Mouse (Mus musculus) lung, postnatal 25 days (tissue): ENCODE measurements at regions not wholly inside any gene's neighbourhood (a gene's known extent, or its start where the extent isn't known, plus 50 kb on each side); places are given as distances from the start of the nearest gene placed in this dataset.
A peak's percentile ranks its signal among the peaks of the same experiment; 100 is the strongest.

Experiments
- DNase-seq: peaks from one replicate; pipeline ENCODE4 v3.0.0; 2022; ENCODE audit warnings: low spot score

DNA sequence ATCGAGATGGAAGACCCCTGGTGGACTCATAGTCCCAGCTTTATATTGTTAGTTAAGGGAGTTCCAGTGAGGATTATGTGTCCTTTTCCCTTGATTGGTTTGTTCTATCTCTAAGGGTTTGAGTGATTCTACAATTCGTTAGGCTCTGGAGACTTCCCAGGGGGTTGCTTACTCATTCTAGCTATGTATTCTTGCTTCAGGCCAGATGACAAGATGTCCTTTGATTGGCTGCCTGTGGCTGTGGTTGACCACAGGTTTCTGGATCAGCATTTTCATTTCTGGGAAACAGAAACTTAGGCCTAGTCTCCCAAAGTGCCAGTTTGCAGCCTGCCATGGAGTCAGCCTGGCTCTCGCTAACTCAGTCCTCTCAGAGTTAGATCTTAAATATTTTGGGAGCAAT lies 119.3 kb upstream of the H2al1n start:
- DNase-seq, result no peak

DNA sequence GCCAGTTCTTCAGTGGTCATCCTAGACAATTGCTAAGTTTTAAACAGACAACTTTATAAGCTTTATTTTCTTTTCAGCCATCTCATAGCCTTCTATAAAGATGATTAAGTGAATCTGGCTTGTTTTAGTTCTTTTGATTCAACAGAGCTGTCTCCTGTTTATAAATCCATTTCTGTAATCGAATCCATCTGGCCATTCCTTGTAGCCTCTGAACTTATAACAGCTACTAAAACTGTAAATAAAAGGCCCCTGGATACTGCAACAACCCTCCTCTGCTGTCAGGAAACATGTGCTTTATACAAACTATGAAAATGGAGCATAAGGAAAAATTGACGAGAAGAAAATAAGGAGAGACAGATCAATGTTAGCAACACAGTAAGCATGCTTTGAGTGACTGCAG lies 77.4 kb upstream of the H2al1n start:
- no peak for DNase-seq

DNA sequence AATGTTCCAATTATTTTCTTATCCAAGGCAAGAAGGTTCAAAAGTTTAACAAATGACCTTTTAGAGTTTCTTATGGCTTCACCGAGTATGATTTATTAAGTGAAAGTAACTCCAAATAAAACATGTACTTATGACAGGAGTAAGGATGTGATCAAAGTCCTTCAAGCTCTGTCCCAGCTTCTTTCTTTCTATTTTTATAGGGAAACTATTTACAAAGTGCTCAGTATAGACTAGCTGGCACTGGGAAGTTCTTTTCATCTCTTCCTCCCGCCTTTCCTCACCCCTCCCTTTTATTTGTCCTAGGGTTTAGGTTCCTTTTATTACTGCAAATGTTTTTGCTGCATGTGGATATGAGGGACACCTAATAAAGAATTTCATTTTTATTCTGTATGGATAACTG lies 76.3 kb upstream of the H2al1n start:
- no peak for DNase-seq

DNA sequence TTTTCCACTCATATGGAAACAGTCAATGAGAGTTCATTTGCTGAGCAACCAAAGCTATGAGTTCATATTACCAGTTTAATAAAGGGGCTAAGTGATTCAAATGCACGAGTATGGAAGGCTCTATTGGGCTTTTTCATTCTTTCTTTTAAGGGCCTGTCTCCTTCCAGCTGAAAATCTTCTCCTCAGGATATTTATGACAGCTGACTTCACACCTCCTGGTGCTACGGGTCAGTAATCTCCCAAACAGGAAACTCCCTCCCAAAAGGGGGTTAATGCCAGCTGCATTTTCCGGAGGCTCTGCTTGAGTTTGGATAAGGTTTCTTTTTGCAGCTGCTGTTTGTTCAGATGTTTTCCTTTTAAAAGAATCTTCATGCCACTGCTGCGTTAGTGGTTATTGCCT lies 72.5 kb upstream of the H2al1n start:
- peak; percentile 5 for DNase-seq
